Mouse (Mus musculus) lung, embryonic 15.5 days (tissue): ENCODE data around the gene Nr2c2ap. TPM values are rescaled to one million over a fixed set of nuclear protein-coding genes. Genes with fewer than 3 reads are reported as not detected.

Experiments
- ATAC-seq: fragments of 200-750 bp; cut with Nextera tagmentation; 2 replicates; pipeline ENCODE4 v1.8.0; 2017; ENCODE audit warnings: moderate number of reproducible peaks, borderline replicate concordance; ENCODE audit not compliant: low FRiP score, low TSS enrichment; ENCODE audit errors: extremely low read depth
- H3K27ac ChIP-seq: fragments of 300-500 bp; sonication (generic); 2 replicates; pipeline ENCODE4 v1.5.1; 2015; ENCODE audit warnings: moderate library complexity, mild to moderate bottlenecking, inconsistent platforms
- H3K27me3 ChIP-seq: fragments of 300-500 bp; sonication (generic); 2 replicates; pipeline ENCODE4 v1.6.1; 2015; ENCODE audit warnings: inconsistent platforms
- H3K36me3 ChIP-seq: fragments of 300-500 bp; sonication (generic); 2 replicates; pipeline ENCODE4 v1.6.1; 2015; ENCODE audit warnings: inconsistent platforms
- H3K4me1 ChIP-seq: fragments of 300-500 bp; sonication (generic); 2 replicates; pipeline ENCODE4 v1.6.1; 2015; ENCODE audit warnings: inconsistent platforms
- H3K4me2 ChIP-seq: fragments of 300-500 bp; sonication (generic); 2 replicates; pipeline ENCODE4 v1.6.1; 2015; ENCODE audit warnings: inconsistent platforms, mild to moderate bottlenecking, moderate library complexity
- H3K4me3 ChIP-seq: fragments of 300-500 bp; sonication (generic); 2 replicates; pipeline ENCODE4 v1.5.1; 2015; ENCODE audit warnings: mild to moderate bottlenecking, inconsistent platforms
- H3K9ac ChIP-seq: fragments of 300-500 bp; sonication (generic); 2 replicates; pipeline ENCODE4 v1.6.1; 2015; ENCODE audit warnings: inconsistent platforms
- H3K9me3 ChIP-seq: fragments of 300-500 bp; sonication (generic); 2 replicates; pipeline ENCODE4 v1.6.1; 2016; ENCODE audit warnings: inconsistent platforms
- WGBS: fragments of 180-500 bp; shearing (Covaris S2); methylation state at CpG from one replicate; pipeline ENCODE4 v1.1.7; 2015; 5-methylcytosine and 5-hydroxymethylcytosine counted together
- microRNA-seq: library from miRNA; unstranded; fragments of <30 nt; microRNA quantifications from one replicate; pipeline ENCODE4, GENCODE M21; 2016
- polyA plus RNA-seq: library from polyadenylated mRNA; unstranded; fragments of >200 nt; fragmentation: Nextera tagmentation; extraction: Ambion mirVana; gene quantifications from 2 replicates; pipeline ENCODE4 v1.2.1, GENCODE M21; 2015

The Nr2c2ap gene
- polyA plus RNA-seq, 1 experiment from 2014 or later = 32.5 TPM

- Histone ChIP-seq H3K36me3 (peaks cover 9% of the 10 kb centered on the region; the same call in 1 of the 2 replicates), H3K4me1 (peaks cover 17% of the 10 kb centered on the region), H3K4me2 (peak overlapping the region; percentile 56; the same call in 1 of the 2 replicates), H3K9me3 (no peaks in the 10 kb centered on the region), H3K27me3 (no peaks in the 10 kb centered on the region), H3K4me3 (no peak overlapping the region; the same call in 1 of the 2 replicates), H3K9ac (no peak overlapping the region), H3K27ac (no peak overlapping the region)
- no peak for ATAC-seq
- WGBS = 75% methylated on average over 5 of the region's 5 CpGs
Observed at GRCm38 (mm10) chr8:70173320-70173719, 42.2 kb downstream of the Nr2c2ap start.

DNA sequence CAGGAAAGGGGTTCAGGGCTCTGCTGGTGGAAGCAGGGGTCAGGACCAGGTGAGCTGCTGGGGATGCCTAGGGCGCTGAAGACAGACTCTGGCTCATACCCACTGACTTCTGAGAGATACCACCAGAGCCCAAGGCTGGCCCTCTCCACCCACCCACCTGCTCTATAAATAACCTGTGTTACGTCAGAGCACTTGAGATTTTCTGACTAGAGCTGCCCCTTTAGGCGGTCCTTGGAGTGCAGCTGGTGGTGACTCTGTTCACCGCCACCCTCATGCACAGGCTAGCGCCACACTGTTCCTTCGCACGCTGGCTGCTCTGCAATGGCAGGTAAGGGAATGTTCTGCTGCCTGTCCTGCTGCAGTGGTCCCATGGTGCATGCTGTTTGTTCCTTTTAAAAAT, 42.9 kb downstream of the Nr2c2ap start:
- no peak overlapping the region for H3K27ac ChIP-seq
- H3K4me1 ChIP-seq = peaks cover 17% of the 10 kb centered on the region
- WGBS = 57% methylated on average over 7 of the region's 7 CpGs
- H3K4me2 ChIP-seq = 0 out of 2 replicates have a peak overlapping the region, but pooled peaks have one; percentile 13
- 0 out of 2 replicates have a peak, but pooled peaks have one; percentile 3 for ATAC-seq
- no peaks in the 10 kb centered on the region for H3K9me3 ChIP-seq
- H3K4me3 ChIP-seq = no peak overlapping the region
- H3K36me3 ChIP-seq = peaks cover 14% of the 10 kb centered on the region; the same call in 1 of the 2 replicates
- H3K27me3 ChIP-seq = no peaks in the 10 kb centered on the region
- H3K9ac ChIP-seq = no peak overlapping the region

- Histone ChIP-seq H3K4me2 (no peak overlapping the region), H3K27ac (no peak overlapping the region), H3K27me3 (no peaks in the 10 kb centered on the region), H3K36me3 (peaks cover 44% of the 10 kb centered on the region), H3K4me3 (no peak overlapping the region), H3K9ac (no peak overlapping the region), H3K9me3 (no peaks in the 10 kb centered on the region), H3K4me1 (peaks cover 12% of the 10 kb centered on the region)
- WGBS = 90% methylated on average over 2 of the region's 2 CpGs
- no peak for ATAC-seq
Observed at GRCm38 (mm10) chr8:70178231-70178630, 47.1 kb downstream of the Nr2c2ap start.

GRCm38 (mm10) chr8:70179082-70179481, 47.9 kb downstream of the Nr2c2ap start:
- Histone ChIP-seq H3K27me3 (no peaks in the 10 kb centered on the region), H3K27ac (no peak overlapping the region), H3K4me2 (no peak overlapping the region), H3K4me1 (peaks cover 3% of the 10 kb centered on the region), H3K9ac (no peak overlapping the region), H3K9me3 (no peaks in the 10 kb centered on the region), H3K36me3 (peaks cover 46% of the 10 kb centered on the region), H3K4me3 (no peak overlapping the region)
- 97% methylated on average over 4 of the region's 4 CpGs for WGBS
- ATAC-seq = no peak

- Histone ChIP-seq H3K27ac (no peak overlapping the region), H3K4me1 (no peaks in the 10 kb centered on the region), H3K4me3 (no peak overlapping the region), H3K27me3 (no peaks in the 10 kb centered on the region), H3K9ac (no peak overlapping the region), H3K36me3 (peaks cover 46% of the 10 kb centered on the region), H3K4me2 (no peak overlapping the region), H3K9me3 (no peaks in the 10 kb centered on the region)
- WGBS = 74% methylated on average over 16 of the region's 16 CpGs
- ATAC-seq = 0 out of 2 replicates have a peak, but pooled peaks have one; percentile 12
Observed at GRCm38 (mm10) chr8:70181212-70181902, 50.2 kb downstream of the Nr2c2ap start.

- peaks cover 44% of the 10 kb centered on the region for H3K36me3 ChIP-seq
- H3K27me3 ChIP-seq = no peaks in the 10 kb centered on the region
- H3K27ac ChIP-seq = no peak overlapping the region
- WGBS = 43% methylated on average over 2 of the region's 2 CpGs
- 0 out of 2 replicates have a peak, but pooled peaks have one; percentile 19 for ATAC-seq
- H3K4me3 ChIP-seq = no peak overlapping the region
- H3K4me1 ChIP-seq = no peaks in the 10 kb centered on the region
- no peaks in the 10 kb centered on the region for H3K9me3 ChIP-seq
- H3K9ac ChIP-seq = no peak overlapping the region
- no peak overlapping the region for H3K4me2 ChIP-seq
Observed at GRCm38 (mm10) chr8:70181903-70182252, 50.7 kb downstream of the Nr2c2ap start.

DNA sequence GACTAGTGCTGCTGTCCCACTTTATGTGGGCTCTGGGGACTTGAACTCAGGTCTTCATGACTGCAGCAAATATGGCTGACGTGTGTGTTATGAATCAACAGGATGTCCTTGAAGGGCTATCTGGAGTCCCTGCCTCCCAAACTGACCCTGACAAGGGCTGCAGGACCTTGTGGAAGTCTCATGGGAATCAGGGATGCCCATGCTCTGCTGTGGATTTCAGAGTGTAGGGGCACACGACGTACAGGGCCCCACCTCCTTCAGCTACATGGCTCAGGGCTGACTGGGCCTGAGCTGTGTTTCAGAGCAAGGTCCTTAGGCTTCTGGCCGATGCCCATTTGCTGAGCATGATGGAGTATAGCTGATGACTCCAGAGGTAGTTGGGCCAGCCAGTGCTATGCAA, 52.1 kb downstream of the Nr2c2ap start:
- peaks cover 38% of the 10 kb centered on the region for H3K36me3 ChIP-seq
- 85% methylated on average over 4 of the region's 4 CpGs for WGBS
- no peak for ATAC-seq

More for the DNA sequence above, 52.1 kb downstream of the Nr2c2ap start:
- H3K4me2 ChIP-seq = no peak overlapping the region
- H3K4me3 ChIP-seq = no peak overlapping the region
- no peak overlapping the region for H3K9ac ChIP-seq
- no peaks in the 10 kb centered on the region for H3K9me3 ChIP-seq
- H3K4me1 ChIP-seq = no peaks in the 10 kb centered on the region
- no peaks in the 10 kb centered on the region for H3K27me3 ChIP-seq
- H3K27ac ChIP-seq = no peak overlapping the region

Small RNA genes within 50 kb of the gene (microRNA-seq; reads per million reads assigned to microRNA genes)
- gene Mir7066 = not detected

Other genes with a start within 250 kb of the Nr2c2ap start
- gene Cilp2, start 243.6 kb upstream of the Nr2c2ap start, polyA plus RNA-seq = 0.59 and 0.61 TPM in 2 replicates
- 2.9 and 3.7 TPM in 2 replicates for gene Tssk6, start 229.1 kb upstream of the Nr2c2ap start, polyA plus RNA-seq
- 162 and 177 TPM in 2 replicates for gene Ndufa13, start 228.8 kb upstream of the Nr2c2ap start, polyA plus RNA-seq
- gene Yjefn3, start 228.6 kb upstream of the Nr2c2ap start, polyA plus RNA-seq = 4.0 and 5.5 TPM in 2 replicates
- 60.3 and 64.3 TPM in 2 replicates for gene Gatad2a, start 134.9 kb upstream of the Nr2c2ap start, polyA plus RNA-seq
- 46.4 and 50.5 TPM in 2 replicates for gene Mau2, start 88.6 kb upstream of the Nr2c2ap start, polyA plus RNA-seq
- 41.5 and 44.8 TPM in 2 replicates for gene Sugp1, start 88.5 kb upstream of the Nr2c2ap start, polyA plus RNA-seq
- 0.54 TPM in 2 replicates for gene Tm6sf2, start 58.4 kb upstream of the Nr2c2ap start, polyA plus RNA-seq
- gene Hapln4, start 47.9 kb upstream of the Nr2c2ap start, polyA plus RNA-seq = not detected in 2 replicates
- gene Ncan, start 10.5 kb upstream of the Nr2c2ap start, polyA plus RNA-seq = 0.22 and 0.23 TPM in 2 replicates
- 20.3 TPM in 2 replicates for gene Rfxank, start 7.8 kb downstream of the Nr2c2ap start, polyA plus RNA-seq
- gene Borcs8, start 8.2 kb downstream of the Nr2c2ap start, polyA plus RNA-seq = 44.9 and 45.7 TPM in 2 replicates
- gene Mef2b, start 8.4 kb downstream of the Nr2c2ap start, polyA plus RNA-seq = 0.21 and 0.22 TPM in 2 replicates
- 69.7 TPM in 2 replicates for gene Tmem161a, start 41.0 kb downstream of the Nr2c2ap start, polyA plus RNA-seq
- 3.9 and 4.4 TPM in 2 replicates for gene Slc25a42, start 81.0 kb downstream of the Nr2c2ap start, polyA plus RNA-seq
- gene Sugp2, start 102.9 kb downstream of the Nr2c2ap start, polyA plus RNA-seq = 26.7 and 27.7 TPM in 2 replicates
- 24.2 and 30.1 TPM in 2 replicates for gene Armc6, start 103.1 kb downstream of the Nr2c2ap start, polyA plus RNA-seq
- 70.4 and 73.0 TPM in 2 replicates for gene Homer3, start 151.5 kb downstream of the Nr2c2ap start, polyA plus RNA-seq
- gene Ddx49, start 171.2 kb downstream of the Nr2c2ap start, polyA plus RNA-seq = 46.0 and 48.0 TPM in 2 replicates
- 332 and 336 TPM in 2 replicates for gene Cope, start 171.2 kb downstream of the Nr2c2ap start, polyA plus RNA-seq
- gene Cers1, start 184.4 kb downstream of the Nr2c2ap start, polyA plus RNA-seq = 3.1 and 3.3 TPM in 2 replicates
- 1.0 TPM in 2 replicates for gene Gdf1, start 198.5 kb downstream of the Nr2c2ap start, polyA plus RNA-seq
- 17.3 and 19.6 TPM in 2 replicates for gene Upf1, start 221.9 kb downstream of the Nr2c2ap start, polyA plus RNA-seq
- 0.46 and 0.70 TPM in 2 replicates for gene Comp, start 242.2 kb downstream of the Nr2c2ap start, polyA plus RNA-seq